Mouse (Mus musculus) frontal cortex, postnatal 25 days (tissue): ENCODE results near the gene Gm4744.
"Not testable (repeated sequence)": the region's sequence is repeated elsewhere in the genome, so short reads cannot be mapped to it uniquely, and the experiment has no call there.

Experiments used
- DNase-seq, 2 experiments: peaks; one replicate each; pipeline ENCODE4 v3.0.0; 2022; ENCODE audit warnings: low spot score in 2 of 2

Gm4744 gene

DNA sequence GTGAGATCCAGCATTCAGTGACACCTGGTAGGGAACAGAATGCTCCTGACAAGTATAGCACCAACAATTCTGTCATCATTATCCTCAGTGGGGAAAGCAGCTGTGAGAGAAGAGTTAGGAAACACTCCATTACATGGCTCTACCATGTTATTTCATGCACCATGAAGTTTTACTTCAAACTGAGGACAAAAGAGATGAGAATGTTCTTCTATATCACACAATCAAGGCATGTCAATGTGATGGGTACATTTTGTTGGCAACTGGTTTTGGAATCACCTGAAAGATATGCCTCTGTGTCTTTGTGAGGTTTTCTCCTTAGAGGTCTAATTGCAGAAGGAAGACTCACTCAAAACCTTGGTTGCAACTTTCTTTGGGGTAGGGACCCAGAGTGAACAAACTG, at the start of gene Gm4744:
Gene Gm4744, minus strand, starts transcription at position 101 of the 400 bp plus-strand sequence.
- no peak for DNase-seq

DNA sequence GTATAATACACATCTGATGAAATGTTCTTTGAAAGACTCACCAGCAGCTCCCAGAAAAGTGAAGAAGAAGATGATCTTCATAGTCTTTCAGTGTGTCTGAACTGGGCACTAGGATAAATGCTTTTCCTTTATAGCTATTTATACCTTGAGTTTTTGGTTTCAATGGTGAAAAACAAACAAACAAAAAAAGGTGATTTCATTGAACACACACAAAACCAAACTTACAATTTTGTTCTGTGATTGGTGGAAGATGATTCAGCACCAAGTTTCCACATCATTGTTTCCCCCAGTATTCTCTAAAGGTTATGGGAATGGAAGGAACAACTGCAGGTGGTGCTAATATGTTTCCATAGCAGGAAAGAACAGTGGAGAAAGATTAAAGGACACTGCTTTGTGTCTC, 47.7 kb upstream of the Gm4744 start, which contains the start of gene Gm2663:
Gene Gm2663, minus strand, starts transcription at position 101 of the 400 bp plus-strand sequence.
- not testable (repeated sequence) for DNase-seq

DNA sequence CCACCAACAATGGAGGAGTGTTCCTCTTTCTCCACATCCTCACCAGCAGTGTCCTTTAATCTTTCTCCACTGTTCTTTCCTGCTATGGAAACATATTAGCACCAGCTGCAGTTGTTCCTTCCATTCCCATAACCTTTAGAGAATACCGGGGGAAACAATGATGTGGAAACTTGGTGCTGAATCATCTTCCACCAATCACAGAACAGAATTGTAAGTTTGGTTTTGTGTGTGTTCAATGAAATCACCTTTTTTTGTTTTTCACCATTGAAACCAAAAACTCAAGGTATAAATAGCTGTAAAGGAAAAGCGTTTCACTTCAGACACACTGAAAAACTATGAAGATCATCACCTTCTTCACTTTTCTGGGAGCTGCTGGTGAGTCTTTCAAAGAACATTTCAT, 12.8 kb upstream of the Gm4744 start, which contains the start of gene 1810009J06Rik:
Gene 1810009J06Rik, plus strand, starts transcription at position 301 of the 400 bp plus-strand sequence.
- not testable (repeated sequence) for DNase-seq

- no peak for DNase-seq
These were observed 2.0 kb upstream of the Gm4744 start for GRCm38 (mm10) chr6:40953716-40954115.

GRCm38 (mm10) chr6:40940457-40940856, 11.2 kb downstream of the Gm4744 start, which contains the start of gene 1700074P13Rik:
Gene 1700074P13Rik (minus strand): TSS chr6:40940557.
- no peak for DNase-seq

- DNase-seq, result no peak
These were observed 31.7 kb downstream of the Gm4744 start for GRCm38 (mm10) chr6:40919954-40920353.

GRCm38 (mm10) chr6:40900287-40900686, 51.4 kb downstream of the Gm4744 start, which contains the start of gene Prss58:
Gene Prss58 (minus strand): TSS chr6:40900387.
- no peak for DNase-seq
